Mouse (Mus musculus): ENCODE data around the gene Atp23.
"Not testable (repeated sequence)": the region's sequence is repeated elsewhere in the genome, so short reads cannot be mapped to it uniquely, and the experiment has no call there.

DNA sequence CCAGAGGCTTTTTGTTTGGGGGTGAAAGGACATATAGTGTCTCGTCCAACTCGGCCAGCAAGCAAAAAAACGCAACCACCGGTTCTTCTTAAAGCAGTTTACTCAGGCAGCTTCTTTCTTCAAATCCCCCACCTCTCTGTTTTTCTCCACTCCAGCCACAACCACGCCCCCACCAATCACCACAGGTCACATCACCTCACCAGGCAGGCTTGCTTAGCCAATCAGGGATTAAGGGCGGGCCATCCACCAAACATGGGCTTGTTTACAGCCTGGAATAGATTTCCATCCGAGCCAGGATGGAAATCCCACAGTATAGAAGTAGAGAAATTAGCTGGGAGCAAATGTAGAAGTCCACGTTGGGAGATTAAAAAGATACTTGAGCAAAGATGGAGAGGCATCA is 74.9 kb downstream of the Atp23 start:
- TF ChIP-seq POLR2A (IDR thresholded peaks at IDR 0.05; ENCODE audit: borderline replicate concordance, extremely low read depth, insufficient read depth, insufficient read length, poor library complexity, severe bottlenecking); CTCF (IDR thresholded peaks at IDR 0.05; ENCODE audit: borderline replicate concordance, extremely low read depth, insufficient read depth, insufficient read length): not testable (repeated sequence)

Data from brain, embryonic 14.5 days (tissue).